Mouse (Mus musculus) ES-Bruce4 (cell line): ENCODE data around the gene Mecom. TPM values are rescaled to one million over a fixed set of nuclear protein-coding genes. Genes with fewer than 3 reads are reported as not detected.

Source experiments
- H3K27ac ChIP-seq: 2 replicates; pipeline ENCODE4 v1.5.1; 2012; ENCODE audit warnings: low read length, inconsistent platforms; ENCODE audit not compliant: insufficient read depth
- H3K27me3 ChIP-seq: 2 replicates; pipeline ENCODE4 v1.6.1; 2012; ENCODE audit warnings: mild to moderate bottlenecking, low read length, inconsistent platforms; ENCODE audit not compliant: control insufficient read depth, poor library complexity, insufficient read depth, severe bottlenecking
- H3K36me3 ChIP-seq: 2 replicates; pipeline ENCODE4 v1.6.1; 2012; ENCODE audit warnings: inconsistent platforms, mild to moderate bottlenecking, low read length, moderate library complexity; ENCODE audit not compliant: control insufficient read depth, poor library complexity, insufficient read depth, severe bottlenecking
- H3K4me1 ChIP-seq: one replicate; pipeline ENCODE4 v1.8.1; 2011; ENCODE audit warnings: low read length; ENCODE audit not compliant: control insufficient read depth, insufficient read depth
- H3K4me3 ChIP-seq: 2 replicates; pipeline ENCODE4 v1.5.1; 2011; ENCODE audit warnings: low read depth, mild to moderate bottlenecking, low read length
- H3K9ac ChIP-seq: 2 replicates; pipeline ENCODE4 v1.6.1; 2012; ENCODE audit warnings: low read depth, mild to moderate bottlenecking, inconsistent platforms; ENCODE audit not compliant: poor library complexity, severe bottlenecking
- H3K9me3 ChIP-seq: replicated peaks from 2 replicates; pipeline ENCODE4 v1.6.1; 2012; ENCODE audit warnings: mild to moderate bottlenecking, low read length, inconsistent platforms; ENCODE audit not compliant: control insufficient read depth, poor library complexity, insufficient read depth, severe bottlenecking
- CTCF ChIP-seq: IDR thresholded peaks from one replicate; pipeline ENCODE4 v1.8.1; 2011; ENCODE audit warnings: low read depth, low read length
- EP300 ChIP-seq: IDR thresholded peaks from 2 replicates; pipeline ENCODE4 v1.6.1; 2011; ENCODE audit warnings: low read depth, low read length; ENCODE audit not compliant: insufficient read depth
- POLR2A ChIP-seq: IDR thresholded peaks from one replicate; pipeline ENCODE4 v1.8.1; 2011; ENCODE audit warnings: low read length; ENCODE audit not compliant: insufficient read depth
- polyA plus RNA-seq: library from polyadenylated mRNA; stranded (reverse); fragments of >200 nt; gene quantifications from 2 replicates; pipeline ENCODE4 v1.2.4, GENCODE M21; 2011; ENCODE audit warnings: low read depth; ENCODE audit not compliant: missing spikeins, insufficient read depth, insufficient read length

The Mecom gene
- polyA plus RNA-seq, 1 experiment: 0.24 TPM

GRCm38 (mm10) chr3:30050795-30051194 is 497.0 kb downstream of the Mecom start:
- H3K27ac ChIP-seq: no peak overlapping the region
- H3K9ac ChIP-seq: no peak overlapping the region
- H3K4me3 ChIP-seq: no peak overlapping the region
- no peak for TF ChIP-seq EP300
- no peak for TF ChIP-seq CTCF
- TF ChIP-seq POLR2A: no peak
- no peaks in the 10 kb centered on the region for H3K36me3 ChIP-seq
- H3K27me3 ChIP-seq: no peaks in the 10 kb centered on the region
- H3K9me3 ChIP-seq: no peaks in the 10 kb centered on the region
- H3K4me1 ChIP-seq: no peaks in the 10 kb centered on the region

- Histone ChIP-seq H3K9ac (no peak overlapping the region), H3K4me3 (no peak overlapping the region), H3K27me3 (no peaks in the 10 kb centered on the region), H3K4me1 (no peaks in the 10 kb centered on the region), H3K27ac (no peak overlapping the region), H3K9me3 (no peaks in the 10 kb centered on the region), H3K36me3 (no peaks in the 10 kb centered on the region)
- TF ChIP-seq POLR2A: no peak
- no peak for TF ChIP-seq EP300
- no peak for TF ChIP-seq CTCF
Measured at GRCm38 (mm10) chr3:30048792-30049191, 499.0 kb downstream of the Mecom start.

- Histone ChIP-seq H3K9ac (no peak overlapping the region), H3K36me3 (no peaks in the 10 kb centered on the region), H3K9me3 (no peaks in the 10 kb centered on the region), H3K4me1 (no peaks in the 10 kb centered on the region), H3K27me3 (no peaks in the 10 kb centered on the region), H3K4me3 (no peak overlapping the region), H3K27ac (no peak overlapping the region)
- TF ChIP-seq CTCF (no peak), POLR2A (no peak), EP300 (no peak)
Measured at GRCm38 (mm10) chr3:30048157-30048556, 499.7 kb downstream of the Mecom start.

DNA sequence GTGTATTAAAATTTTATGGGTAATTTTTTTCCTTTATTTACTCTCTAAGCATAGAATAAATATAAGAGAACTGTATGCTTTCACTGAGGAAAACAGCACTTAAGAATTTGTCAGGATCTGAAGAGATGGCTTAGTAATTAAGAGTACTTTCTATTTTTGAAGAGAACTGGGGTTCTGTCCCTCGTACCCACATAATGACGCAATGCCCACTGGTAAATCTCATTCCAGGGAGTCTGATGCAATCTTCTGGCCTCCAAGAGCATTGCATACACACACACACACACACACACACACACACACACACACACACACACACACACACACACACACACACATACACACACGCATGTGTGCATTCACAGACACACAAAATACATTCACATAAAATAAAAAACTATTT is 504.3 kb downstream of the Mecom start:
- Histone ChIP-seq H3K27me3 (no peaks in the 10 kb centered on the region), H3K9me3 (no peaks in the 10 kb centered on the region), H3K4me3 (no peak overlapping the region), H3K4me1 (no peaks in the 10 kb centered on the region), H3K36me3 (no peaks in the 10 kb centered on the region), H3K27ac (no peak overlapping the region), H3K9ac (no peak overlapping the region)
- TF ChIP-seq POLR2A (no peak), CTCF (no peak), EP300 (no peak)

DNA sequence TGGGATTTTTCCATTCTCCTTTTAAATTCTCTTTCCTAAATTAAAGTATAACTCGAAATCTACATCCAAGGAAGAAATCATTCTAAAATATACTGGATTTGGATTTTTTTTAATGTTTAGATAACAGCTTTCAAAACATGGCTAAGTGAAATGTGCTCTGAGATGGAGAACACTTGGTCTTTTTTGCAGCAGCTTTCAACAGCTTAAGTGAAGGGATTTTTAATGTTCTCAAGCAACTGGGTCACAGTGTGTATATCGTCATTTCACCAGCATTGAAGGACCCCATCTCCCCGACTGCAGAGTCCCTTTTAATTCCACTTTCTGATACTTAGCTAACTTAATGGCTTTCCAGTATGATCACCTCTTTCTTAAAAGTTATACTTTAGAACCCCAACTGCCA is 509.3 kb downstream of the Mecom start:
- no peak overlapping the region for H3K27ac ChIP-seq
- H3K36me3 ChIP-seq: no peaks in the 10 kb centered on the region
- no peak overlapping the region for H3K4me3 ChIP-seq
- no peaks in the 10 kb centered on the region for H3K27me3 ChIP-seq
- TF ChIP-seq CTCF (no peak), EP300 (no peak), POLR2A (no peak)
- no peaks in the 10 kb centered on the region for H3K4me1 ChIP-seq
- H3K9ac ChIP-seq: no peak overlapping the region
- no peaks in the 10 kb centered on the region for H3K9me3 ChIP-seq

GRCm38 (mm10) chr3:30019961-30020360 is 527.8 kb downstream of the Mecom start:
- TF ChIP-seq CTCF: no peak
- H3K27ac ChIP-seq: no peak overlapping the region
- H3K27me3 ChIP-seq: no peaks in the 10 kb centered on the region
- H3K9ac ChIP-seq: no peak overlapping the region
- no peaks in the 10 kb centered on the region for H3K9me3 ChIP-seq
- no peaks in the 10 kb centered on the region for H3K36me3 ChIP-seq
- H3K4me1 ChIP-seq: no peaks in the 10 kb centered on the region
- H3K4me3 ChIP-seq: no peak overlapping the region
